Mouse (Mus musculus): ENCODE results near the gene Tarm1.

Tarm1 gene

GRCm38 (mm10) chr7:3502439-3502838 is at the start of gene Tarm1:
Gene Tarm1 (minus strand): TSS chr7:3502624.
- DNase-seq (ENCODE audit: low read depth, low spot score): no peak

- no peak for DNase-seq (ENCODE audit: low read depth, low spot score)
Observed at GRCm38 (mm10) chr7:3505913-3506312, 3.5 kb upstream of the Tarm1 start.

GRCm38 (mm10) chr7:3500406-3500805 is 2.0 kb downstream of the Tarm1 start:
- no peak for DNase-seq (ENCODE audit: low read depth, low spot score)

- no peak for DNase-seq (ENCODE audit: low read depth, low spot score)
Observed at GRCm38 (mm10) chr7:3481948-3482608, 20.3 kb downstream of the Tarm1 start.

- peak; percentile 84 for DNase-seq (ENCODE audit: low read depth, low spot score)
Observed at GRCm38 (mm10) chr7:3476728-3477127, 25.7 kb downstream of the Tarm1 start.

GRCm38 (mm10) chr7:3474291-3475080 is 27.9 kb downstream of the Tarm1 start:
- no peak for DNase-seq (ENCODE audit: low read depth, low spot score)

- no peak for DNase-seq (ENCODE audit: low read depth, low spot score)
Observed at GRCm38 (mm10) chr7:3472774-3473173, 29.6 kb downstream of the Tarm1 start.

GRCm38 (mm10) chr7:3468614-3469013 is 33.8 kb downstream of the Tarm1 start:
- DNase-seq (ENCODE audit: low read depth, low spot score): peak; percentile 73

- DNase-seq (ENCODE audit: low read depth, low spot score): no peak
Observed at GRCm38 (mm10) chr7:3463306-3463705, 39.1 kb downstream of the Tarm1 start.

GRCm38 (mm10) chr7:3460261-3460660 is 42.2 kb downstream of the Tarm1 start:
- peak; percentile 90 for DNase-seq (ENCODE audit: low read depth, low spot score)

GRCm38 (mm10) chr7:3457841-3458217 is 44.6 kb downstream of the Tarm1 start:
- DNase-seq (ENCODE audit: low read depth, low spot score): no peak

GRCm38 (mm10) chr7:3457111-3457840 is 45.1 kb downstream of the Tarm1 start:
- peak; percentile 78 for DNase-seq (ENCODE audit: low read depth, low spot score)

- DNase-seq (ENCODE audit: low read depth, low spot score): no peak
Observed at GRCm38 (mm10) chr7:3453486-3454183, 48.8 kb downstream of the Tarm1 start.

GRCm38 (mm10) chr7:3452821-3453485 is 49.5 kb downstream of the Tarm1 start:
- DNase-seq (ENCODE audit: low read depth, low spot score): no peak

- peak; percentile 71 for DNase-seq (ENCODE audit: low read depth, low spot score)
Observed at GRCm38 (mm10) chr7:3451161-3451560, 51.3 kb downstream of the Tarm1 start.

GRCm38 (mm10) chr7:3450671-3451070 is 51.8 kb downstream of the Tarm1 start:
- peak; percentile 56 for DNase-seq (ENCODE audit: low read depth, low spot score)

- DNase-seq (ENCODE audit: low read depth, low spot score): peak; percentile 67
Observed at GRCm38 (mm10) chr7:3448737-3449454, 53.5 kb downstream of the Tarm1 start.

GRCm38 (mm10) chr7:3447026-3447425 is 55.4 kb downstream of the Tarm1 start:
- DNase-seq (ENCODE audit: low read depth, low spot score): peak; percentile 74

- no peak for DNase-seq (ENCODE audit: low read depth, low spot score)
Observed at GRCm38 (mm10) chr7:3446584-3446983, 55.8 kb downstream of the Tarm1 start.

- DNase-seq (ENCODE audit: low read depth, low spot score): no peak
Observed at GRCm38 (mm10) chr7:3444678-3445077, 57.7 kb downstream of the Tarm1 start.

Measured in brain, adult 2 months (tissue).